Mouse (Mus musculus) retina, adult 2 months (tissue): ENCODE results near the gene Mageb16.

Source experiments
- DNase-seq: peaks from one replicate; pipeline ENCODE4 v3.0.0-alpha.2; 2012; ENCODE audit warnings: low read depth, low spot score

The Mageb16 gene

DNA sequence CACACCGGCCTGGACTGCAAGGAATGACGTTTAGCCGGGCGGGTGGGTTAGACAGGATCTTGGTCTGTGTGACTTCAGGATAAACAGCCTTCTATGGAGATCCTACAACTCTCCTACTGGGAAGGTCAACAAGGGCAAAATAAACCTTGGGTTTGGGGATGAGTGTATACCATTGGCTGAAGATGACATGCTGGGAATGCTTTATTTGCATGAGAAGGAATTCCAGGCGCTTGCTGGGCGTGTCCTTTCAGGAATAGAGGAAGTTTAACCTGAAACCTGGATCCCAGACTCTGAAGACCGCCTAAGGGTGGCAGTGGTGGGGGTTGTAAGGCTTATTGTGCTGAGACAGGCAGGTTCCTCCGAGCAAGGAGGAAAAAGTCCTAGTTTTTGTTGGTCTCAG, at the start of gene Mageb16:
Gene Mageb16, minus strand, starts transcription at position 25 of the 400 bp plus-strand sequence.
- no peak for DNase-seq

DNA sequence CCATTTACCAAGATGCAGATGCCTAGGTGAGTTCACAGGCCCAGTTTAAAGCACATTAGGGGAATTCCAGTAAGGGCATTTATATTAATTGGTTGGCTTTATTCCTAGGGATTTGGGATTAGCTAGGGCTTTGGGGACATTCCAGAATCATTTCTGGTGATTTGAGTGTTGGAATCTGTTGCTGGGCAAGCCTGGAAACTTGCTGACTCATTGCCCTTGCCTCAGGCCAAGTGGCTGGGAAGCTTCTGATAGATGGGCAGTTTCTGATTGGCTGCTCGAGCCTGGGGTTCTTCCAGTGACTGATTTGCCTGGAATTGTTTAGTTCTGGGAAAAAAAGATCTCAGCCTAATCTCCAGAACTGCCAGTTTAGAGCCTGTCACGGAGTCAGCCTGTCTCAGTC, 20.1 kb downstream of the Mageb16 start:
- peak; percentile 4 for DNase-seq

DNA sequence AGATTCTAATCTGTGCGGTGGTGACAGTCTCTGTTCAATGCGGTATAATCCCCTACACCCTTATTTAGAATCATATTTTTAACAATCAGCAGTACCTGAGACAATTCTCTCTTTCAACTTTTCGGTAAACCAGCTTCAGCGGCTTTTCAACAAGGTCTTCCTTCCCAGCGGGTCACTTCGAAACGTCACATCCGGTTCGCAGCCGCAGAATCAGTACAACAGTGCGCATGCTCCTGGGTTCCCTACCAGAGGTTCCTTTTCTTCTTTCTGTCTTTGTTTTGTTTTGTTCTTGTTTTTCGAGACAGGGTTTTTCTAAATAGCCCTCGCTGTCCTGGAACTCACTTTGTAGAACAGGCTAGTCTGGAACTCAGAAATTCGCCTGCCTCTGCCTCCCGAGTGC, 35.8 kb downstream of the Mageb16 start:
- no peak for DNase-seq

DNA sequence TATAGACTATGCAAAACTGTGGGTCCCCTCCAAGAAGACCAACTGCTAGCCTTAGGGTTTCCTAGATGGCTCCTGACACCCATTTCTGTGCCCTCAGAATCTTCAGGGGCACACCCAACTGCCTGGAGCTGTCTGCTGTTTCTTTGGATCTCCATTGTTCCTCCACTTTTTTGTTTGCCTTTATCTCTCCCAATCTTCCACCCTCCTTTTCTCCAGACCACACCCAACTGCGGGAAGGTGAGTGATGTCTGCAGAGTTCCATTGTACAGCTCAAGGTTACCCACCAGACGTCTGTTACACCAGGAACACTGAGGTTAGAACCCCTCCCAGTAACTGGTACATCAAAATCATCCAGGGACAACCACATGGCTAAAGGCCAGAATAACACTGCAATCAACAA, 64.8 kb downstream of the Mageb16 start:
- no peak for DNase-seq
